Mouse (Mus musculus): ENCODE data around the gene Psma3. TPM values are rescaled to one million over a fixed set of nuclear protein-coding genes. Genes with fewer than 3 reads are reported as not detected.

Psma3 gene
- 187 TPM for total RNA-seq (2023)

GRCm38 (mm10) chr12:70974441-70975266, at the start of gene Psma3:
TSS of gene Psma3 (plus strand) at chr12:70974621.

GRCm38 (mm10) chr12:70937571-70938384, 36.6 kb upstream of the Psma3 start, which contains the start of gene Actr10:
TSS of gene Actr10 (plus strand) at chr12:70937857.

GRCm38 (mm10) chr12:71015363-71016210, 41.2 kb downstream of the Psma3 start, which contains the start of gene Arid4a:
TSS of gene Arid4a (plus strand) at chr12:71015990.

Other genes starting within 250 kb of the Psma3 start
- 18.1 TPM for gene Frmd6, start 149.1 kb upstream of the Psma3 start, total RNA-seq (2023)
- gene Actr10, start 36.8 kb upstream of the Psma3 start, total RNA-seq (2023), result 129 TPM
- 89.3 TPM for gene Arid4a, start 41.4 kb downstream of the Psma3 start, total RNA-seq (2023)
- not detected for gene Tomm20l, start 136.8 kb downstream of the Psma3 start, total RNA-seq (2023)
- 37.5 TPM for gene Timm9, start 162.1 kb downstream of the Psma3 start, total RNA-seq (2023)
- gene 2700049A03Rik, start 162.2 kb downstream of the Psma3 start, total RNA-seq (2023), result 19.1 TPM